Mouse (Mus musculus) CH12.LX (cell line): ENCODE results near the gene Trcg1. TPM values are rescaled to one million over a fixed set of nuclear protein-coding genes. Genes with fewer than 3 reads are reported as not detected.

Experiments
- DNase-seq: peaks from one replicate; pipeline ENCODE4 v3.0.0-alpha.2; 2013; ENCODE audit errors: extremely low read depth
- H3K27ac ChIP-seq: 2 replicates; pipeline ENCODE4 v1.5.1; 2012; ENCODE audit warnings: low read depth, mild to moderate bottlenecking, control low read depth, moderate library complexity; ENCODE audit not compliant: insufficient read depth
- H3K27me3 ChIP-seq: replicated peaks from 2 replicates; pipeline ENCODE3; 2012; ENCODE audit warnings: inconsistent platforms
- H3K36me3 ChIP-seq, 2 experiments: replicated peaks in 1 of 2; 2 replicates each; pipeline versions ENCODE3 to v1.6.1; 2012; ENCODE audit warnings: inconsistent platforms in 1 of 2, low read length in 1 of 2, mild to moderate bottlenecking in 1 of 2, mixed read lengths in 1 of 2, moderate library complexity in 1 of 2; ENCODE audit not compliant: control insufficient read depth in 1 of 2, insufficient read depth in 1 of 2
- H3K4me1 ChIP-seq, 2 experiments: 2 replicates each; pipeline ENCODE4 v1.6.1; 2012; ENCODE audit warnings: inconsistent platforms in 1 of 2, moderate library complexity in 1 of 2; ENCODE audit not compliant: insufficient read depth in 2 of 2, control insufficient read depth in 1 of 2
- H3K4me2 ChIP-seq: 2 replicates; pipeline ENCODE4 v1.6.1; 2012; ENCODE audit warnings: low read depth, mild to moderate bottlenecking, control low read depth; ENCODE audit not compliant: poor library complexity, insufficient read depth, severe bottlenecking
- H3K4me3 ChIP-seq, 3 experiments: fragments of 150-350 bp in 1 of 3; sonication (generic) in 1 of 3; replicated peaks in 1 of 3; 2 replicates each; pipeline versions ENCODE3 to v1.5.1; 2011 to 2012; ENCODE audit warnings: low read depth in 2 of 3, low read length in 2 of 3, mild to moderate bottlenecking in 2 of 3, moderate library complexity in 2 of 3, control low read depth in 1 of 3, improper control_type of control experiment in 1 of 3, inconsistent platforms in 1 of 3, mixed read lengths in 1 of 3; ENCODE audit not compliant: poor library complexity in 1 of 3
- H3K79me2 ChIP-seq: replicated peaks from 2 replicates; pipeline ENCODE4 v1.6.1; 2012; ENCODE audit warnings: mild to moderate bottlenecking, moderate library complexity; ENCODE audit not compliant: control insufficient read depth, poor library complexity, insufficient read depth, severe bottlenecking; ENCODE audit errors: extremely low read depth
- H3K9ac ChIP-seq: 2 replicates; pipeline ENCODE4 v1.6.1; 2012; ENCODE audit warnings: low read depth, mild to moderate bottlenecking, control low read depth, moderate library complexity; ENCODE audit not compliant: insufficient read depth
- H3K9me3 ChIP-seq: replicated peaks from 2 replicates; pipeline ENCODE3; 2012; ENCODE audit warnings: low read length, inconsistent platforms, mixed read lengths
- BHLHE40 ChIP-seq: IDR thresholded peaks from 2 replicates; pipeline ENCODE4 v1.6.1; 2011; ENCODE audit warnings: mild to moderate bottlenecking, low read depth, low read length, improper control_type of control experiment
- CTCF ChIP-seq, 2 experiments: IDR thresholded peaks in 1 of 2; conservative IDR thresholded peaks in 1 of 2; 2 replicates each; pipeline ENCODE4 v1.5.1; 2011 to 2012; ENCODE audit warnings: low read depth in 2 of 2, low read length in 2 of 2, improper control_type of control experiment in 1 of 2, inconsistent platforms in 1 of 2, mild to moderate bottlenecking in 1 of 2, moderate library complexity in 1 of 2
- E2F4 ChIP-seq: IDR thresholded peaks from 2 replicates; pipeline ENCODE4 v1.6.1; 2011; ENCODE audit warnings: low read depth, low read length, improper control_type of control experiment; ENCODE audit not compliant: insufficient replicate concordance
- ETS1 ChIP-seq: conservative IDR thresholded peaks from 2 replicates; pipeline ENCODE4 v1.6.1; 2012; ENCODE audit warnings: low read depth, mild to moderate bottlenecking, inconsistent platforms, low read length, improper control_type of control experiment, moderate library complexity
- GABPA ChIP-seq: IDR thresholded peaks from 2 replicates; pipeline ENCODE4 v1.6.1; 2012; ENCODE audit warnings: low read depth, low read length, improper control_type of control experiment, inconsistent platforms; ENCODE audit not compliant: insufficient replicate concordance
- IRF4 ChIP-seq: IDR thresholded peaks from 2 replicates; pipeline ENCODE4 v1.6.1; 2014; ENCODE audit warnings: low read depth, mild to moderate bottlenecking, inconsistent platforms, low read length, improper control_type of control experiment
- KAT2A ChIP-seq: IDR thresholded peaks from 2 replicates; pipeline ENCODE4 v1.6.1; 2012; ENCODE audit warnings: low read length, improper control_type of control experiment, inconsistent platforms; ENCODE audit not compliant: insufficient replicate concordance
- MAFK ChIP-seq: IDR thresholded peaks from 2 replicates; pipeline ENCODE4 v1.6.1; 2011; ENCODE audit warnings: low read length, improper control_type of control experiment; ENCODE audit not compliant: insufficient replicate concordance
- MAZ ChIP-seq: IDR thresholded peaks from 2 replicates; pipeline ENCODE4 v1.6.1; 2012; ENCODE audit warnings: low read depth, mild to moderate bottlenecking, inconsistent platforms, low read length, improper control_type of control experiment, moderate library complexity
- MEF2A ChIP-seq: IDR thresholded peaks from 2 replicates; pipeline ENCODE4 v1.6.1; 2014; ENCODE audit warnings: low read depth, mild to moderate bottlenecking, inconsistent platforms, low read length, improper control_type of control experiment, borderline replicate concordance
- MYC ChIP-seq: IDR thresholded peaks from 2 replicates; pipeline ENCODE4 v1.6.1; 2011; ENCODE audit warnings: low read depth, mild to moderate bottlenecking, improper control_type of control experiment, low read length
- PAX5 ChIP-seq: IDR thresholded peaks from 2 replicates; pipeline ENCODE4 v1.6.1; 2012; ENCODE audit warnings: low read length, inconsistent platforms, mixed read lengths
- RAD21 ChIP-seq: IDR thresholded peaks from 2 replicates; pipeline ENCODE4 v1.6.1; 2011; ENCODE audit warnings: low read depth, mild to moderate bottlenecking, low read length, improper control_type of control experiment, moderate library complexity
- RCOR1 ChIP-seq: conservative IDR thresholded peaks from 2 replicates; pipeline ENCODE4 v1.6.1; 2012; ENCODE audit warnings: low read depth, mild to moderate bottlenecking, inconsistent platforms, low read length, improper control_type of control experiment
- SIN3A ChIP-seq: IDR thresholded peaks from 2 replicates; pipeline ENCODE4 v1.6.1; 2012; ENCODE audit warnings: low read length, improper control_type of control experiment, inconsistent platforms
- SMC3 ChIP-seq: IDR thresholded peaks from 2 replicates; pipeline ENCODE4 v1.6.1; 2011; ENCODE audit warnings: low read depth, low read length, improper control_type of control experiment
- TBP ChIP-seq: conservative IDR thresholded peaks from 2 replicates; pipeline ENCODE4 v1.6.1; 2011; ENCODE audit warnings: low read depth, low read length, improper control_type of control experiment
- UBTF ChIP-seq: IDR thresholded peaks from 2 replicates; pipeline ENCODE4 v1.6.1; 2012; ENCODE audit warnings: low read depth, mild to moderate bottlenecking, inconsistent platforms, low read length, improper control_type of control experiment, moderate library complexity
- USF1 ChIP-seq: IDR thresholded peaks from 2 replicates; pipeline ENCODE4 v1.6.1; 2014; ENCODE audit warnings: low read depth, mild to moderate bottlenecking, inconsistent platforms, low read length, improper control_type of control experiment
- ZMIZ1 ChIP-seq: IDR thresholded peaks from 2 replicates; pipeline ENCODE4 v1.6.1; 2012; ENCODE audit warnings: low read depth, mild to moderate bottlenecking, inconsistent platforms, low read length, improper control_type of control experiment
- ZNF384 ChIP-seq: IDR thresholded peaks from 2 replicates; pipeline ENCODE4 v1.6.1; 2012; ENCODE audit warnings: low read depth, low read length, improper control_type of control experiment, inconsistent platforms
- dilution Hi-C: fragments of 300-500 bp; cut with MboI; formaldehyde crosslinking; loops from 2 replicates; pipeline ENCODE4 v1.14.3; 2020; ENCODE audit warnings: low sequenced_read_pairs; ENCODE audit not compliant: extremely low pct_unique_long_range_greater_than_20kb, extremely low pct_ligation_motif_present
- in situ Hi-C: fragments of 300-500 bp; cut with MboI; formaldehyde crosslinking; loops from 3 replicates; pipeline ENCODE4 v1.14.3; 2019; ENCODE audit warnings: low sequenced_read_pairs, low pct_ligation_motif_present, low pct_unique_long_range_greater_than_20kb, mixed read lengths
- polyA plus RNA-seq: library from polyadenylated mRNA; unstranded; fragments of >175 nt; gene quantifications from 2 replicates; pipeline ENCODE4 v1.2.1, GENCODE M21; 2012; ENCODE audit warnings: low read depth; ENCODE audit not compliant: insufficient read length
- total RNA-seq, 2 experiments: library from RNA; depleted of rRNA; stranded (reverse); fragments of 300-350 nt in 1 of 2; fragments of >200 nt in 1 of 2; gene quantifications; 2 replicates each; pipeline ENCODE4 v1.2.3; 2012 to 2014

Gene Trcg1
- total and polyA plus RNA-seq, 3 experiments: not detected

DNA sequence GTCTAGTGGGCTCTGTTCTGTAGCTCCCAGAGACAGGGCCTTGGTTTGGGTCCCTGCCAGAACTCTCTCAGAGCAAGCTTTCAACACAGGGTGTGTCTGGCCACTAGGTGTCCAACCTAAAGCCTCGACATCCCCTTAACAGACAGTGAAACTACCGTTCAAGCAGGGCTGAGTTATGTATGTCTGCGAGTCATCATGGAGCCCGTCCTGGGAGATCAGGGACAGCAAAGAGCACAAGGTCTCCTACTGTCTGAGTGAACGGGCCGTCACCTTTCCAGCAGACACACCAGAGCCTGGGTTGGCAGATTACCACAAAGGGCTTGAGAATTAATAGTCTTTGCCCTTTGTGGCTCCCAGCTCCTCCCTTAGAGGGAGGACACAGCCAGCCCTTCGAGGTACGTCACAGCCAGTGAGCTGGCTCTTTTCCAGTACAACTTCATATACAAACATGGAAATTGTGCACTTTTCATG, 10.9 kb downstream of the Trcg1 start:
- TF ChIP-seq TBP (no peak), RAD21 (peak; percentile 7), CTCF (conservative IDR thresholded peaks at IDR 0.05 in 1 of 2, IDR thresholded peaks at IDR 0.05 in 1 of 2; ENCODE audit: low read depth in 2 of 2, low read length in 2 of 2) (peak in 1 of 2 experiments; percentile 54; a peak in 2 of 4 replicates), ETS1 (no peak), RCOR1 (no peak), GABPA (no peak), SMC3 (peak; percentile 40), USF1 (no peak)
- Histone ChIP-seq H3K4me3 (no peak overlapping the region), H3K9me3 (no peaks in the 10 kb centered on the region), H3K4me1 (peaks cover 0 to 8% of the 10 kb centered on the region in 2 experiments; a peak in 3 of 4 replicates), H3K27me3 (no peaks in the 10 kb centered on the region), H3K27ac (no peak overlapping the region), H3K79me2 (no peaks in the 10 kb centered on the region), H3K9ac (no peak overlapping the region), H3K36me3 (peaks cover 12 to 27% of the 10 kb centered on the region in 2 experiments), H3K4me2 (no peak overlapping the region)
- DNase-seq: no peak
- in situ Hi-C loops (no loop called here), dilution Hi-C loops (no loop called here)

DNA sequence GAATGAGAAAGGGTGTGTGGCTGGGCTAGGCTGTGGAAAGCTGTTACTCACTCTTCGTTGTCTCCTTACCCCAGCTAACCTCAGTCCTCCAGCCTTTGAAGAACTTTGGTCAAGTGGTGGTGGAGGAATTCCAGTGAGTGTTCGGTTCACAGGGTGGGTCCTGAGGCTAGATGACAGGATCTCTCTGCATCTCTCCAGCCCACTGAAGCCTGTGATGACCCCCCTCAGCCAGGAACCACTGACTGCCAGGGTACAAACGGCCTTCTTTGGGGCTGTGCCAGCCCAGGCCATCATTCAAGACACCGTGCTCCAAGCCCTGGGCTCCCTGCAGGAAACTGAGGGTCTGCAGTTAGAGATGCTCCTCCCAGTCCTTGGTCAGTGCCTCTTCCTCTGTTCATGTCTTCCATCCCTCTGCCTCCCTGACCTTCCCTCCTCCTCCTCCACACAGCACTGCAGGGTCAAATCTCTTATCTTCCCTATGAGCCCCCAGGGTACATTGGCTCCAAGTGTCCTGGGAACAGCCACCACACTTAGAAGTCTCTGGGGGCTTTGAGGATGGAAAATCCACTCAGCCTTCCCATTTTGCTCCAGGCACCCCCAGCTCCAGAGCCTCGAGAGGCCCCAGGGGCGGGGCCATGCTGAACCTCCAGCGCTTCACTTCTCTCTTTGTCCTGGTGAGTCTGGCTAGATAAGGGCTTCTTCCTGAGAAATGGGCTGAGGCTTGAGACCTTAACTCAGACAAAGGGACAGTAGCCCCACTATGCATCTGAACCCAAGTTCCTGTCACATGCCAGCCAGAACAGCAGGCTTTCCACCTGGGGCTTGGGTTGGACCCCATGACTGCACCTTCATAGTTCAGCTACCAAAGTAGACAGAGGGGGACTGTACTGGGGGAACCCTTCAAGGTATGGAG, 11.9 kb downstream of the Trcg1 start:
- Histone ChIP-seq H3K9me3 (no peaks in the 10 kb centered on the region), H3K4me1 (peaks cover 0 to 14% of the 10 kb centered on the region in 2 experiments; a peak in 3 of 4 replicates), H3K4me2 (no peak overlapping the region), H3K27ac (no peak overlapping the region), H3K79me2 (no peaks in the 10 kb centered on the region), H3K4me3 (no peak overlapping the region), H3K9ac (no peak overlapping the region), H3K36me3 (peaks cover 22 to 38% of the 10 kb centered on the region in 2 experiments), H3K27me3 (no peaks in the 10 kb centered on the region)
- DNase-seq: no peak
- TF ChIP-seq ZMIZ1: no peak
- no peak for TF ChIP-seq BHLHE40
- TF ChIP-seq SIN3A: no peak
- TF ChIP-seq MEF2A: no peak
- no peak for TF ChIP-seq UBTF
- TF ChIP-seq PAX5: no peak
- TF ChIP-seq KAT2A: no peak
- no peak for TF ChIP-seq MAZ
- TF ChIP-seq E2F4: no peak
- TF ChIP-seq IRF4: no peak
- no peak for TF ChIP-seq SMC3
- TF ChIP-seq GABPA: no peak
- no peak for TF ChIP-seq ZNF384
- TF ChIP-seq MAFK: no peak
- TF ChIP-seq MYC: no peak
- TF ChIP-seq, all 38 proteins: peak for 0
- dilution Hi-C loops (no loop called here), in situ Hi-C loops (no loop called here)
